Mouse (Mus musculus) C2C12 (cell line): ENCODE results near the gene Syt1. TPM values are rescaled to one million over a fixed set of nuclear protein-coding genes. Genes with fewer than 3 reads are reported as not detected.

ENCODE experiments used
- H3K27me3 ChIP-seq: one replicate; pipeline ENCODE4 v1.6.1; 2011; ENCODE audit not compliant: control insufficient read depth, insufficient read depth, insufficient read length
- H3K36me3 ChIP-seq: one replicate; pipeline ENCODE4 v1.6.1; 2011; ENCODE audit not compliant: control insufficient read depth, insufficient read depth
- H3K4me3 ChIP-seq: one replicate; pipeline ENCODE4 v1.5.1; 2011; ENCODE audit warnings: mild to moderate bottlenecking, control low read depth; ENCODE audit not compliant: poor library complexity, insufficient read depth, severe bottlenecking
- H3K79me2 ChIP-seq: one replicate; pipeline ENCODE4 v1.6.1; 2011; ENCODE audit not compliant: control insufficient read depth, insufficient read depth
- H3K79me3 ChIP-seq: one replicate; pipeline ENCODE4 v1.6.1; 2011; ENCODE audit warnings: low read depth, control low read depth
- H3ac ChIP-seq: one replicate; pipeline ENCODE3; 2011; ENCODE audit warnings: low read depth; ENCODE audit not compliant: control insufficient read depth, insufficient read length
- CEBPB ChIP-seq: IDR thresholded peaks from one replicate; pipeline ENCODE4 v1.6.1; 2011; ENCODE audit warnings: low read depth, mild to moderate bottlenecking, control low read depth, moderate library complexity
- CTCF ChIP-seq: IDR thresholded peaks from one replicate; pipeline ENCODE4 v1.5.1; 2011; ENCODE audit not compliant: control insufficient read depth, insufficient read depth, insufficient read length
- FOSL1 ChIP-seq: IDR thresholded peaks from one replicate; pipeline ENCODE4 v1.8.0; 2011; ENCODE audit warnings: mild to moderate bottlenecking, low read length; ENCODE audit not compliant: poor library complexity, insufficient read depth, severe bottlenecking
- MAX ChIP-seq: IDR thresholded peaks from one replicate; pipeline ENCODE4 v1.6.1; 2011; ENCODE audit warnings: mild to moderate bottlenecking, control low read depth
- MYOD1 ChIP-seq: IDR thresholded peaks from one replicate; pipeline ENCODE4 v1.6.1; 2011; ENCODE audit warnings: low read depth; ENCODE audit not compliant: control insufficient read depth, insufficient read length
- MYOG ChIP-seq: IDR thresholded peaks from one replicate; pipeline ENCODE4 v1.6.1; 2011; ENCODE audit not compliant: control insufficient read depth, insufficient read length; ENCODE audit errors: extremely low read depth
- USF1 ChIP-seq: IDR thresholded peaks from one replicate; pipeline ENCODE4 v1.6.1; 2011; ENCODE audit warnings: low read depth, mild to moderate bottlenecking, control low read depth, moderate library complexity
- polyA plus RNA-seq: library from polyadenylated mRNA; unstranded; fragments of >200 nt; fragmentation: generic; extraction: Trizol; gene quantifications from one replicate; pipeline ENCODE4 v1.2.1, GENCODE M21; 2012; ENCODE audit warnings: missing spikeins

The Syt1 gene
- polyA plus RNA-seq, 1 experiment, result 0.09 TPM

DNA sequence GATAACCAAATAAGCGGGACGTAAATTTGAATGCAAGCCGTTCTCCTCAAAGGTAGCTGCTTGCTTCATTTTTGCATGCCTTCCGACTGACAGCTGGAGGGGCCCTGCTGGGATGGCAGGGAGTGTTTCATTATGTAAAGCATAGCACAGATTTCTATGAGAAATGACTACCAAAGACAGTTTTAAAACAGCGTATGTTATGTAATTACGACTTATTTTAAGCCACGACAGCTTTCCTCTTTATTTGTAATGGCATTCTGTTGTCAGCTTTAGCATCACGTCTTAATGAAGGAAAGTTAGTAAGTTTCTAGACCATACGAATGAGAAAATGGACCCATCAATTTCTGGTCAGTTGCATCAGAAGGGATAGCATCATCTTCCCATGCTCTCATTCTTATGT lies 410.1 kb downstream of the Syt1 start:
- H3K79me2 ChIP-seq, result no peaks in the 10 kb centered on the region
- no peaks in the 10 kb centered on the region for H3K27me3 ChIP-seq
- H3ac ChIP-seq, result no peak overlapping the region
- TF ChIP-seq FOSL1, result no peak
- TF ChIP-seq MAX, result no peak
- H3K36me3 ChIP-seq, result no peaks in the 10 kb centered on the region
- H3K79me3 ChIP-seq, result no peaks in the 10 kb centered on the region
- H3K4me3 ChIP-seq, result no peak overlapping the region

DNA sequence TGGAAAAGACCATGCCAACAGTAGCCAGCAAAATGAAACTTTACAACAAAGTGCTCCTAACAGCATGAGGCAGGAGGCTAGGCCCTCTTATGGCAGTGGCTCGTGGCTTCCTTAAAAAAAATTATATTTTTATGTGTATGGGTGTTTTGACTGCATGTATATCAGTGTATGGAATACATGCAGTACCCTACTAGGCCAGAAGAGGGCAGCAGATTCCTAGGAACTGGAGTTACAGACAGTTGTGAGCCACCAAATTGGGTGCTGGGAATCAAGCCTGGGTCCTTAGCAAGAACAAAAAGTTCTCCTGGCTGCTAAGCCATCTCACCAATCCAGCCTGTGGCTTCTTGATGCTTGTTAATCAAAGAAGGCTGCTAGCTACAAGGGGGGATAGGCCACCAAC lies 413.4 kb downstream of the Syt1 start:
- no peaks in the 10 kb centered on the region for H3K27me3 ChIP-seq
- H3K79me2 ChIP-seq, result no peaks in the 10 kb centered on the region
- TF ChIP-seq MAX (no peak), FOSL1 (no peak), CEBPB (no peak), MYOD1 (no peak), MYOG (no peak), CTCF (no peak), USF1 (no peak)
- H3K79me3 ChIP-seq, result no peaks in the 10 kb centered on the region
- H3ac ChIP-seq, result no peak overlapping the region
- H3K4me3 ChIP-seq, result no peak overlapping the region
- H3K36me3 ChIP-seq, result no peaks in the 10 kb centered on the region

DNA sequence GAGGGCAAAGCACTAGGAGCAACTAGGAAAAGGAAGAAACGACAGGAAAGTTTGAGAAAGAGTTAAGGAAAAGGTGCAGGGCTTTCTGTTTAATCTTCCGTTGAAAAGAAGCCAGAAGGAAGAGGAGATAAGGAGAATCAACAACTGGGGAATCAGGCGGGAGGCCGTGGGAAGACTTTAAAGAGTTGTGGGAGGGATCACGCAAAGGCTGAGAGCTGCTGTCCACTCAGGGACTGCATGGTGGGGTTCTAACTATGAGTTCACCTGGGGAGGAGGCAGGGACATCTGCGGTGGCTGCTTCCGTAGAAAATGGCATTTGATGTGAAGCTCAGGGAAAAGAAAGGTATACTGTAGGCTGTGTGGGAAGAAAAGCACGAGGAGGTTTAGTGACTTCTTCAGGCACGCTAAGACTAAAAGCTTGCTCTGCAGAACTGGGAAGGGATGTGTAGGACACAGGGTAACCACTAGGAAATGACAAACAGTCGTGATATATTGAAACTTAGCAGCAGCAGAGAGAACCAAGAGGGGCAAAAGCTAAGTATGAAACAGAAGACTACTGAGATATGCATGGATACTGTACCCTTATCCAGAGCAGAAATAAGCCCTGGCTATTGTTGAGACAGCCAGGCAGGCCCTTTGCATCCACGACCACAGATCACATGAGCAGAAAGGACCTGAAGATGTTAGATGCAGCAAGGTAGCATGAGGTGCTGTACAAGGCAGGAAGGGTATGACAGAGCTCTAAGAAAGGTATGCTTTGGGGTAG lies 414.4 kb downstream of the Syt1 start:
- H3K79me3 ChIP-seq, result no peaks in the 10 kb centered on the region
- no peak overlapping the region for H3K4me3 ChIP-seq
- no peaks in the 10 kb centered on the region for H3K36me3 ChIP-seq
- H3K79me2 ChIP-seq, result no peaks in the 10 kb centered on the region
- H3K27me3 ChIP-seq, result no peaks in the 10 kb centered on the region
- TF ChIP-seq CTCF (no peak), FOSL1 (no peak), USF1 (no peak), MYOG (no peak), CEBPB (no peak), MYOD1 (no peak), MAX (no peak)
- H3ac ChIP-seq, result no peak overlapping the region

DNA sequence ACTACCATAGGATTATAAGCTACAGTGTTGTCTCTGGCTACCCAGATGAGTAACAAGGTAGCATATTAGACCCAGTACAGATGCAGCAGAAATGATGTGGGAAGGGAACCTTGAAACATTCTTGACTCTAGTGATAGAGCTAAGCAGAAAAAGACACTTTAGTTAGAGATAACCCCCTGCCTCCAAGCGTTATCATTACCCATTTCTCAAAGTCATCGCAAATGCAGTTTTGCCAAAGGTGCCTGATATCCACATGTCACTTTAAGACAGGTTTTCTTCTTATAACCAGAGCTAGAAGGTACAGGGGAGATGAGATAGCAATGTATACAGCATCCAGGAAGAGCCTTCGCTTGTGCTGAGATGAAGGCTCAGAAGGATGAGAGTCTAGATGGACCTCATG lies 421.4 kb downstream of the Syt1 start:
- TF ChIP-seq FOSL1 (no peak), USF1 (no peak), MYOG (no peak), MAX (no peak), MYOD1 (no peak), CEBPB (no peak), CTCF (no peak)
- no peaks in the 10 kb centered on the region for H3K79me2 ChIP-seq
- no peak overlapping the region for H3K4me3 ChIP-seq
- no peak overlapping the region for H3ac ChIP-seq
- H3K79me3 ChIP-seq, result no peaks in the 10 kb centered on the region
- H3K27me3 ChIP-seq, result no peaks in the 10 kb centered on the region
- H3K36me3 ChIP-seq, result no peaks in the 10 kb centered on the region

DNA sequence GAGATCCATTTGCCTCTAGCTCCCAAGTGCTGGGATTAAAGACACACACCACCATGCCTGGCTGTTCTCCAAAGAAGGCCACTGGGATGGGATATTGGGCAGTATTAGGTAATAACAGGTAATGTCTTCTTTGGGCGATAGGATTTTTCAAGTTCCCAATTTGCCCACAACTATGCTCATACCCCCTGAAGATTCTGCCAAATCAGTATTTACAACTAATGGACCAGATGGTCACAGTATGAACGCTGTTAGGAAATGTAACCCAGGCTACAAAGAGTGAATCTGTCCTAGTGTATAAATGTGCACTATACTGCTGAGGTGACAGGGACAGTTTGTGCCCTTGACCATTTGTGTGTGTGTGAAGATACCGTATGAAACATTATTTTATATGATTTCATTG lies 421.9 kb downstream of the Syt1 start:
- Histone ChIP-seq H3K4me3 (no peak overlapping the region), H3K36me3 (no peaks in the 10 kb centered on the region), H3ac (no peak overlapping the region), H3K79me3 (no peaks in the 10 kb centered on the region), H3K79me2 (no peaks in the 10 kb centered on the region), H3K27me3 (no peaks in the 10 kb centered on the region)
- no peak for TF ChIP-seq CTCF
- TF ChIP-seq FOSL1, result no peak
- no peak for TF ChIP-seq CEBPB
- no peak for TF ChIP-seq MYOG
- no peak for TF ChIP-seq MAX
- TF ChIP-seq USF1, result no peak
- TF ChIP-seq MYOD1, result no peak

DNA sequence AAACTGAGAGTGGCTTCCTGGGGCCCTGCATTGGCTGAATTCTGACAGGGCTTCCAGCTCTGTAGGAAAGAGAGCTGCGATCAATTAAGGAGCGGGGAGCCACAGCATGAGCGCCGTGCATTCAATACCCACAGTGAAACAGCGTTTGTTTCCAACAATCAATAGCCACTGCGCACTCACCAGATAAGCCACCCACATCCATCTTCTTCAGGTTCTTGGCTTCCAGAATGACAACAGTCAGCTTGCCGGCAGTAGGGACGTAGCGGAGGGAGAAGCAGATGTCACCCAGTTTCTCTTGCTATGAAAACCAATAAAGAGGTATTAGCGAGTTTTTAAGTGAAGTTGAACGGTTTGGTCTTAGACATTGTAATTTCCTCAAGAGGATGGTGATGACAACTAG lies 427.1 kb downstream of the Syt1 start:
- H3K79me2 ChIP-seq, result no peaks in the 10 kb centered on the region
- H3K36me3 ChIP-seq, result no peaks in the 10 kb centered on the region
- H3K27me3 ChIP-seq, result no peaks in the 10 kb centered on the region
- H3K4me3 ChIP-seq, result no peak overlapping the region
- H3K79me3 ChIP-seq, result no peaks in the 10 kb centered on the region
- TF ChIP-seq CTCF (no peak), CEBPB (no peak), MYOD1 (no peak), USF1 (no peak), FOSL1 (no peak), MYOG (no peak), MAX (no peak)
- no peak overlapping the region for H3ac ChIP-seq
